Mouse (Mus musculus) heart, embryonic 15.5 days (tissue): ENCODE measurements around the gene Nova2. TPM values are rescaled to one million over a fixed set of nuclear protein-coding genes. Genes with fewer than 3 reads are reported as not detected.

Experiments used
- ATAC-seq: fragments of 200-750 bp; cut with Nextera tagmentation; replicated peaks from 2 replicates; pipeline ENCODE4 v1.8.0; 2017; ENCODE audit warnings: low read depth, moderate TSS enrichment; ENCODE audit not compliant: insufficient number of reproducible peaks, insufficient read depth, low FRiP score
- H3K27ac ChIP-seq: fragments of 300-500 bp; sonication (generic); 2 replicates; pipeline ENCODE4 v1.5.1; 2015; ENCODE audit warnings: mild to moderate bottlenecking, inconsistent platforms
- H3K27me3 ChIP-seq: fragments of 300-500 bp; sonication (generic); 2 replicates; pipeline ENCODE4 v1.6.1; 2015; ENCODE audit warnings: inconsistent platforms
- H3K36me3 ChIP-seq: fragments of 300-500 bp; sonication (generic); 2 replicates; pipeline ENCODE4 v1.6.1; 2015; ENCODE audit warnings: mild to moderate bottlenecking, inconsistent platforms
- H3K4me1 ChIP-seq: fragments of 300-500 bp; sonication (generic); replicated peaks from 2 replicates; pipeline ENCODE4 v1.6.1; 2015; ENCODE audit warnings: inconsistent platforms
- H3K4me2 ChIP-seq: fragments of 300-500 bp; sonication (generic); 2 replicates; pipeline ENCODE4 v1.6.1; 2015; ENCODE audit warnings: inconsistent platforms, mild to moderate bottlenecking, moderate library complexity
- H3K4me3 ChIP-seq: fragments of 300-500 bp; sonication (generic); 2 replicates; pipeline ENCODE4 v1.5.1; 2015; ENCODE audit warnings: mild to moderate bottlenecking, inconsistent platforms
- H3K9ac ChIP-seq: fragments of 300-500 bp; sonication (generic); 2 replicates; pipeline ENCODE4 v1.6.1; 2015; ENCODE audit warnings: mild to moderate bottlenecking, inconsistent platforms
- H3K9me3 ChIP-seq: fragments of 300-500 bp; sonication (generic); replicated peaks from 2 replicates; pipeline ENCODE4 v1.6.1; 2016; ENCODE audit warnings: inconsistent platforms
- WGBS: fragments of 180-500 bp; shearing (Covaris S2); methylation state at CpG from one replicate; pipeline ENCODE4 v1.1.7; 2015; ENCODE audit warnings: mixed read lengths; 5-methylcytosine and 5-hydroxymethylcytosine counted together
- polyA plus RNA-seq: library from polyadenylated mRNA; unstranded; fragments of >200 nt; fragmentation: Nextera tagmentation; extraction: Ambion mirVana; gene quantifications from 2 replicates; pipeline ENCODE4 v1.2.1, GENCODE M21; 2015

Nova2 gene
- polyA plus RNA-seq, 1 experiment from 2014 or later = 0.53 TPM

DNA sequence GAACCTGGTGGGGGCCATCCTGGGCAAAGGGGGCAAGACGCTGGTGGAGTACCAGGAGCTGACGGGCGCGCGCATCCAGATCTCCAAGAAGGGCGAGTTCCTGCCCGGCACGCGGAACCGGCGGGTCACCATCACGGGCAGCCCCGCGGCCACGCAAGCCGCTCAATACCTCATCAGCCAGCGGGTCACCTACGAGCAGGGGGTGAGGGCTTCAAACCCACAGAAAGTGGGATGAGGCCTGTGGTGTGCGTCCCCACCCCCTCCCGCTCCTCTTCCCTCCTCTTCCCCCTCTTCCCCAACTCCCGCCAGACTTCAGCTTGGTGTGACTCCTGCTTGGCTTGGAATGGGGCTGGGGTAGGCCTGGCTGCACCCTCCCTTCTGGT lies 32.7 kb downstream of the Nova2 start:
- H3K27ac ChIP-seq = peak overlapping the region; percentile 43
- ATAC-seq = 0 out of 2 replicates have a peak, but pooled peaks have one; percentile 1

GRCm38 (mm10) chr7:18959446-18959845 lies 33.8 kb downstream of the Nova2 start:
- Histone ChIP-seq H3K36me3 (no peaks in the 10 kb centered on the region), H3K4me1 (peaks cover 36% of the 10 kb centered on the region), H3K4me3 (peak overlapping the region; percentile 2; the same call in 1 of the 2 replicates), H3K9me3 (no peaks in the 10 kb centered on the region), H3K27me3 (peaks cover 72% of the 10 kb centered on the region), H3K9ac (no peak overlapping the region), H3K27ac (peak overlapping the region; percentile 33), H3K4me2 (peak overlapping the region; percentile 98)
- WGBS = 45% methylated on average over 8 of the region's 8 CpGs
- ATAC-seq = no peak

More for the DNA sequence above, 32.7 kb downstream of the Nova2 start:
- Histone ChIP-seq H3K27me3 (peaks cover 61% of the 10 kb centered on the region), H3K4me1 (peaks cover 30% of the 10 kb centered on the region), H3K9me3 (no peaks in the 10 kb centered on the region), H3K4me2 (peak overlapping the region; percentile 98), H3K36me3 (no peaks in the 10 kb centered on the region), H3K9ac (peak overlapping the region; percentile 60), H3K4me3 (peak overlapping the region; percentile 63)
- whole genome bisulfite sequencing = 0% methylated on average over 21 of the region's 21 CpGs

DNA sequence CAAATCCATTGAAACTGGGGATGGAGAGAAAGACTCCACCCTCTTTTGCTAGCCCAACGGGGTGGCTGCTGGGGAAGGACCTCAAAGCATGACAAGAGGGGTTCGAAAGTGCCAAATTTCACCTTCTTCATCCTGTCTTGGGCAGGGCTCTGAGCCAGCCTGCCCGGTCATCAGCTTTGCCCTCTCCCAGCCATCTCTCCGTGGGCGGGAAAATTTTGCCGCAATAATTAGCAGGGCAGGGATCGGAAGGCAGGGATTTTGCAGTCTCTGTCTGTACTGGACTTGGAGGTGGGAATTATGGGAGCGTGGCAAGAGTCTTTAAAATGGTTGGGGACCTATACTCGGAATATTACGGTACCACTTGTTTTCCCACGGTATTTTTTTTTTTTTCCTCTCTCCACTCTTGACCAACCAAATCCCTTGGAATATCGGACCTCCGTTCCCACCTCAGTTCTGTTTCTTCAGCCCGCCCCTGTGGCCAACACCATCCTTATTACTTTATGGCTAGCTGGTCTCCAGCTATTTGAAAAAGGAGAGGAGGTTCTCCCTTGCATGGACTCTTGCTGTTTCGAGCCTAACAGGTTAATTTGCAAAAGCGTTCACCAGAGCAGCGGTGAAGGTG lies 36.6 kb downstream of the Nova2 start:
- ATAC-seq = no peak
- peaks cover 30% of the 10 kb centered on the region for H3K4me1 ChIP-seq
- H3K36me3 ChIP-seq = no peaks in the 10 kb centered on the region
- H3K27me3 ChIP-seq = peaks cover 82% of the 10 kb centered on the region
- H3K4me3 ChIP-seq = peak overlapping the region; percentile 24
- no peak overlapping the region for H3K27ac ChIP-seq
- H3K9ac ChIP-seq = no peak overlapping the region
- H3K4me2 ChIP-seq = peak overlapping the region; percentile 46
- WGBS = 3% methylated on average over 17 of the region's 17 CpGs
- H3K9me3 ChIP-seq = no peaks in the 10 kb centered on the region

GRCm38 (mm10) chr7:18962795-18963194 lies 37.1 kb downstream of the Nova2 start:
- H3K4me2 ChIP-seq = peak overlapping the region; percentile 46
- no peak overlapping the region for H3K27ac ChIP-seq
- no peaks in the 10 kb centered on the region for H3K36me3 ChIP-seq
- H3K4me3 ChIP-seq = peak overlapping the region; percentile 24
- no peak for ATAC-seq
- peaks cover 85% of the 10 kb centered on the region for H3K27me3 ChIP-seq
- peaks cover 25% of the 10 kb centered on the region for H3K4me1 ChIP-seq
- no peaks in the 10 kb centered on the region for H3K9me3 ChIP-seq
- H3K9ac ChIP-seq = no peak overlapping the region
- under 1% methylated on average over 20 of the region's 20 CpGs for WGBS

DNA sequence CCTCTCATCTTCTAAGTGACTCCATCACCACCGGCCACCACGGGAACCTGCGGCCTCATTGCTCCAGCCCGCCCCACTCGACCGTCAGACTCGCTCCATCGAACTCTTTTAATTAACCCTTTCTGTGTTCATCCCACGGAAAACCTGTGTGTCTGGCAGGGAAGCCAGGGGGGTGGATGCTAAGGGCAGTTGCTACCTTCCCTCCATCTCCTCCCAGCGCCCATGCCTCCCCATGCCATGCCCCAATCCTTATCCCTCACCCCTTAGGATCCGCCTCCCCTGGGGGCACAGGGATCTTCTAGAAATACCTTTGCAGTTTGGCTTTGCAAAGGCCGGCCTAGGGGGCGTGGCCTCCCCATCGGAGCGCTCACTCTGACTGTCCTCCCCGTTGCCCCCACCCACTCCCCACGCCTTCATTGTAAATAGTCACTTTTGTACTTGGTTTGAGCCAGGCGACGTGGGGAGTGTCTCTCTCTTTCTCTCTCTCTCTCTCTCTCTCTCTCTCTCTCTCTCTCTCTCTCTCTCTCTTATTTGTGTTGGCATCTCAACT lies 37.7 kb downstream of the Nova2 start:
- WGBS = 2% methylated on average over 19 of the region's 19 CpGs
- Histone ChIP-seq H3K9me3 (no peaks in the 10 kb centered on the region), H3K27ac (no peak overlapping the region), H3K4me1 (peaks cover 20% of the 10 kb centered on the region), H3K27me3 (peaks cover 82% of the 10 kb centered on the region), H3K4me2 (no peak overlapping the region), H3K9ac (no peak overlapping the region), H3K4me3 (no peak overlapping the region), H3K36me3 (no peaks in the 10 kb centered on the region)
- ATAC-seq = no peak

DNA sequence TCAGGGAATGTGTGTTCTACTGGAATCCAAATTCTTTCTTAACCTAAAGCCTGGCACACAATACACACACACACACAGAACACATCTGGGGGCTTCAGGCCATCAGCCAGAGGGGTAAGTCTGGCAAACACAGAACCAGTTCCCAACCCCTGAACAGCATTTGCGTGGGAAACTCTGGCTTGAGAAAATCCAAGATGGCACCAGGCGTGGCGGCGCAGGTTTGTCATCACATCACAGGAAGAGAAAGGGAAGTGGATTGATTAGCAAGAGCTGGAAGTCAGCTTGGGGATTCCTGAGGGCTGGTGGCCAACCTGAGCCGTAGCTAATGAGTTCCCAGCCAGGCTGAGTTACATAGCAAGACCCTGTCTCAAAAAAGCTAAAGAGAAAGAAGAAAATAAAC lies 39.6 kb downstream of the Nova2 start:
- Histone ChIP-seq H3K4me3 (no peak overlapping the region), H3K9ac (no peak overlapping the region), H3K27ac (no peak overlapping the region), H3K4me1 (peaks cover 15% of the 10 kb centered on the region), H3K9me3 (no peaks in the 10 kb centered on the region), H3K4me2 (no peak overlapping the region), H3K36me3 (no peaks in the 10 kb centered on the region), H3K27me3 (peaks cover 65% of the 10 kb centered on the region)
- 81% methylated on average over 5 of the region's 5 CpGs for WGBS
- ATAC-seq = no peak

GRCm38 (mm10) chr7:18967603-18968002 lies 41.9 kb downstream of the Nova2 start:
- 0 out of 2 replicates have a peak, but pooled peaks have one; percentile 28 for ATAC-seq
- H3K27me3 ChIP-seq = peaks cover 42% of the 10 kb centered on the region
- H3K36me3 ChIP-seq = no peaks in the 10 kb centered on the region
- H3K9me3 ChIP-seq = no peaks in the 10 kb centered on the region
- no peak overlapping the region for H3K4me2 ChIP-seq
- H3K4me3 ChIP-seq = no peak overlapping the region
- H3K27ac ChIP-seq = no peak overlapping the region
- no peak overlapping the region for H3K9ac ChIP-seq
- 11% methylated on average over 8 of the region's 8 CpGs for WGBS
- peaks cover 12% of the 10 kb centered on the region for H3K4me1 ChIP-seq

GRCm38 (mm10) chr7:18970956-18971355 lies 45.3 kb downstream of the Nova2 start:
- Histone ChIP-seq H3K9me3 (no peaks in the 10 kb centered on the region), H3K4me2 (no peak overlapping the region), H3K9ac (no peak overlapping the region), H3K4me3 (no peak overlapping the region), H3K36me3 (no peaks in the 10 kb centered on the region), H3K27ac (no peak overlapping the region), H3K27me3 (peaks cover 14% of the 10 kb centered on the region), H3K4me1 (no peaks in the 10 kb centered on the region)
- WGBS = 77% methylated on average over 3 of the region's 3 CpGs
- no peak for ATAC-seq

GRCm38 (mm10) chr7:18978381-18978780 lies 52.7 kb downstream of the Nova2 start:
- no peak for ATAC-seq
- Histone ChIP-seq H3K4me2 (no peak overlapping the region), H3K9me3 (no peaks in the 10 kb centered on the region), H3K4me1 (no peaks in the 10 kb centered on the region), H3K36me3 (no peaks in the 10 kb centered on the region), H3K4me3 (no peak overlapping the region), H3K27me3 (0 out of 2 replicates have a peak, but pooled peaks cover 4% of the 10 kb centered on the region), H3K9ac (no peak overlapping the region), H3K27ac (no peak overlapping the region)
- 83% methylated on average over 9 of the region's 9 CpGs for WGBS

DNA sequence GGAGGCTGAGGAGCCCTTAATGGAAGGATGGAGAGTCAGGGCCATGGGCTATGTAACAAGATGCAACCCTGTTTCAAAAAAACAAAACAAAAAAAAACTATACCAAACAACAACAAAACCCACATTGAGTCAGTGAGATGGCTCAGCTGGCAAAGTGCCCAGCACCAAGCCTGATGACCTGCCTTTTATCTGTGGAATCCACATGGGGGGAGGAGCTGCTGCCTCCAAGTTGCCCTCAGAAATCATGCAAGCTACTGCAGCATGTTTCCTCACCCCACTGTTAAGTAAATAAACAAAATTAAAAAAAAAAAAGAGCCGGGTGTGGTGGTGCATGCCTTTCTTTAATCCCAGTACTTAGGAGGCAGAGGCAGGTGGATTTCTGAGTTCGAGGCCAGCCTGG lies 60.8 kb downstream of the Nova2 start:
- no peak for ATAC-seq
- H3K4me3 ChIP-seq = no peak overlapping the region
- H3K9ac ChIP-seq = no peak overlapping the region
- H3K27me3 ChIP-seq = peaks cover 17% of the 10 kb centered on the region
- no peak overlapping the region for H3K27ac ChIP-seq
- 64% methylated on average over 2 of the region's 2 CpGs for WGBS
- no peak overlapping the region for H3K4me2 ChIP-seq
- no peaks in the 10 kb centered on the region for H3K9me3 ChIP-seq
- H3K4me1 ChIP-seq = peaks cover 12% of the 10 kb centered on the region
- H3K36me3 ChIP-seq = no peaks in the 10 kb centered on the region

GRCm38 (mm10) chr7:18987100-18987499 lies 61.4 kb downstream of the Nova2 start, which contains the start of gene Nanos2:
Gene Nanos2 (plus strand): TSS chr7:18987400.
- Histone ChIP-seq H3K4me1 (peaks cover 18% of the 10 kb centered on the region), H3K9ac (no peak within 1 kb of the TSS), H3K36me3 (no peaks in the 10 kb centered on the region), H3K9me3 (no peaks in the 10 kb centered on the region), H3K4me3 (no peak within 1 kb of the TSS), H3K27ac (no peak within 1 kb of the TSS), H3K27me3 (peaks cover 23% of the 10 kb centered on the region), H3K4me2 (no peak within 1 kb of the TSS)
- no peak for ATAC-seq
- 42% methylated on average over 2 of the region's 2 CpGs for WGBS

DNA sequence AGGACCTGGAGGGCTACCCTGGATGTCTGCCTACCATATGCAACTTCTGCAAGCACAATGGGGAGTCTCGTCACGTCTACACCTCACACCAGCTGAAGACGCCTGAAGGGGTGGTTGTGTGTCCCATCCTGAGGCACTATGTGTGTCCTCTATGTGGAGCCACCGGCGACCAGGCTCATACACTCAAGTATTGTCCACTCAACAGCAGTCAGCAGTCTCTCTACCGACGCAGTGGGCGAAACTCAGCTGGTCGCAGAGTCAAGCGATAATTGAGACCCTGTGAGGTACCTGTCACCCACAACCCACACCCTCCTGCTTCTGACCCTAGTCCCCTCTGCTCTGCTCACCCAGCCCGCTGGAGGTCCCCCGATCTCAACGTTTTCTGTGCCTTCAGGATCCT lies 62.1 kb downstream of the Nova2 start:
- no peak overlapping the region for H3K27ac ChIP-seq
- H3K4me1 ChIP-seq = peaks cover 24% of the 10 kb centered on the region
- H3K4me3 ChIP-seq = no peak overlapping the region
- 68% methylated on average over 13 of the region's 13 CpGs for WGBS
- no peak overlapping the region for H3K9ac ChIP-seq
- H3K4me2 ChIP-seq = no peak overlapping the region
- H3K27me3 ChIP-seq = peaks cover 29% of the 10 kb centered on the region
- no peak for ATAC-seq
- no peaks in the 10 kb centered on the region for H3K36me3 ChIP-seq
- H3K9me3 ChIP-seq = no peaks in the 10 kb centered on the region
